Mouse (Mus musculus): Measurements from ENCODE around the gene Cdc26. TPM values are rescaled to one million over a fixed set of nuclear protein-coding genes. Genes with fewer than 3 reads are reported as not detected.

Cdc26 gene
- polyA plus RNA-seq, 1 experiment from 2014 or later = 52.4 TPM

DNA sequence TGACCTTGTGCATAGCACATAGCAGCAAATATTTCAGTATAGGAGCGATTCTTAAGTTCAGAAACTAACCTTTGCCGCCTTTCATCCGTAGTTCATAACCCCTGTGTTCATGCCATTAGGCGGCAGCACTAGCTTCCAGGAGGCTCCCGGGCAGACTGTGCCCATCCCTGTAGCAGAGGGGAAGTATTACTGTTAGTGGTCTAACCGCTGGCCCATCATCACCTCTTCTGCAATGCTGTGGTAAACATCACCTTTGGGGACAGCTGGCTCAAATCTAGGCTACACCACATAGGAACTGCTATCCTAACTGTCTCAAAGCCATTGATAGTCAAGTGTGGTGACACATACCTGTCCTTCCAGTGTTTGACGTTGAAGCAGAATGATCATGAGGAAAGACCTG, 16.6 kb downstream of the Cdc26 start:
- Histone ChIP-seq H3K27me3 (ENCODE audit: control insufficient read depth, insufficient read depth, low read depth, low read length) (no peaks in the 10 kb centered on the region), H3K4me1 (ENCODE audit: control insufficient read depth, low read depth, low read length) (no peaks in the 10 kb centered on the region; the same call in none of the 2 replicates), H3K27ac (ENCODE audit: low read length) (no peak overlapping the region), H3K36me3 (ENCODE audit: control insufficient read depth, insufficient read depth) (peaks cover 13% of the 10 kb centered on the region), H3K9ac (ENCODE audit: low read depth, low read length) (no peak overlapping the region), H3K4me2 (ENCODE audit: low read depth, low read length) (no peak overlapping the region), H3K9me3 (replicated peaks; ENCODE audit: control insufficient read depth, low read length) (no peaks in the 10 kb centered on the region), H3K4me3 (ENCODE audit: low read depth, low read length) (no peak overlapping the region)
- 79% methylated on average over 7 of the region's 7 CpGs for WGBS (ENCODE audit: insufficient replicate concordance)
- no peak for ATAC-seq (ENCODE audit: low read depth)

DNA sequence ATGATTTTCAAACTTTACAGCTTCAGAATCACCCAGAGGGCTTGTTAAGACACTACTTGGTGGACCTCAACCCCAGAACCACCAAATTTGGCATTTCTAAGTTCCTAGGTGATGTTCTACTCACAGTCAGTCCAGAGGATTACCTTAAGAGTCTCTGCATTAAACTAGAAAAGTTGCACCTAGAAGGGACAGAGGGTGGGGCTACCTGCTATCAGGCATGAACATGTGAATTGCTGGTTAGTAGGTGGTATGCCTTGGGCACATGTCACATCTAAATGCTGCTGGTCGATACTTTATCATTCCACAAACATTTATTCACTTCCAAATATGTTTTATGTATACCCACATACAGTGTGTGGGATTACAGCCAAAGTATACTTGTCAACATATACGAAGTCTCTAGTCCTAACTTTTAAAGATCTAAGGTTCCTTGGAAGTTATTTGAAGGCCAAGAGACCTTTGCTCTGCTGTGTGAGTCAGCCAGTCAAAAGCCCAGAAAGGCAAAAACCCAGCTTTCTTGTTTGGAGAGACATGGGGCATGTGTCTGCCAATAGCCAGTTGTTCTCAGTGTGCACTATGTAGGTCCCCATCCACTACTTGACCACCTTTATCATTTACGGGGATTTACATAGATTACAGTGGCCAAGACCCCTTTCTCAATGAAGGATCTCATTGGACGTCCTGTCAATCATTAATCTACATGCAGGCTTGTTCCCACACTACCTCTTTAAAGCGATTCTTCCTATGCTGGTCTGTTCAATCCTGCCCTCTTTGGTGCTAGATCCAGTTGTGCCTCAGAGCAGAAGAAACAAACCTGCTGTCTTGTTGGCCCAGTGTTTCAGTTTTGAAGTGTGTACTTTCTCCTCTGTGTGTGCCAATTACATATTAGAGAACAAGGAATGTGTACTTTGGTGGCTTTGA, 18.6 kb downstream of the Cdc26 start:
- ATAC-seq (ENCODE audit: low read depth) = 0 out of 2 replicates have a peak, but pooled peaks have one; percentile 7
- Histone ChIP-seq H3K27ac (ENCODE audit: low read length) (no peak overlapping the region), H3K4me3 (ENCODE audit: low read depth, low read length) (no peak overlapping the region), H3K36me3 (ENCODE audit: control insufficient read depth, insufficient read depth) (peaks cover 14% of the 10 kb centered on the region), H3K27me3 (ENCODE audit: control insufficient read depth, insufficient read depth, low read depth, low read length) (no peaks in the 10 kb centered on the region), H3K9ac (ENCODE audit: low read depth, low read length) (no peak overlapping the region), H3K4me2 (ENCODE audit: low read depth, low read length) (no peak overlapping the region), H3K9me3 (replicated peaks; ENCODE audit: control insufficient read depth, low read length) (no peaks in the 10 kb centered on the region), H3K4me1 (ENCODE audit: control insufficient read depth, low read depth, low read length) (peaks cover under 1% of the 10 kb centered on the region)
- WGBS (ENCODE audit: insufficient replicate concordance) = 54% methylated on average over 5 of the region's 5 CpGs

DNA sequence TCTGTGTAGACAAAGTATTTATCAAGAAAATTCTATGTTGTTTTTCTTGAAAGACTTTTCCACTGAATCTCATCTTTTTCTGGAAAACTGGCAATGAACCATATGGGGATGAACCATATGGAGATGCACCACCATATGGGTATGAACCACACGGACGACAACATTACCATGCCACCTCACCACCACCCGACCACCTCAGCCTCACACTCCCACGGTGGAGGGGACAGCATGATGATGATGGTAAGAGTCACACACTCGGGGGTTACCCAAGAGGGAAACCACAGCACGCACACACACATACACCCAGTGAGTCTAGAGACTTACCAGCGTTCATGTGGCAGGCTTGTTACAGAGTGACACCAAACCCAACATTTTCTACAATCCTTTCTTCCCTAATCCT, 23.0 kb downstream of the Cdc26 start:
- 80% methylated on average over 7 of the region's 7 CpGs for WGBS (ENCODE audit: insufficient replicate concordance)
- Histone ChIP-seq H3K36me3 (ENCODE audit: control insufficient read depth, insufficient read depth) (peaks cover 8% of the 10 kb centered on the region; the same call in 1 of the 2 replicates), H3K4me2 (ENCODE audit: low read depth, low read length) (no peak overlapping the region), H3K4me3 (ENCODE audit: low read depth, low read length) (no peak overlapping the region), H3K27ac (ENCODE audit: low read length) (no peak overlapping the region), H3K9ac (ENCODE audit: low read depth, low read length) (no peak overlapping the region), H3K9me3 (replicated peaks; ENCODE audit: control insufficient read depth, low read length) (no peaks in the 10 kb centered on the region), H3K27me3 (ENCODE audit: control insufficient read depth, insufficient read depth, low read depth, low read length) (no peaks in the 10 kb centered on the region), H3K4me1 (ENCODE audit: control insufficient read depth, low read depth, low read length) (peaks cover 19% of the 10 kb centered on the region)
- no peak for ATAC-seq (ENCODE audit: low read depth)

- Histone ChIP-seq H3K9me3 (replicated peaks; ENCODE audit: control insufficient read depth, low read length) (no peaks in the 10 kb centered on the region), H3K27ac (ENCODE audit: low read length) (peak overlapping the region; percentile 37), H3K4me3 (ENCODE audit: low read depth, low read length) (no peak overlapping the region), H3K36me3 (ENCODE audit: control insufficient read depth, insufficient read depth) (peaks cover 8% of the 10 kb centered on the region; the same call in 1 of the 2 replicates), H3K4me1 (ENCODE audit: control insufficient read depth, low read depth, low read length) (peaks cover 26% of the 10 kb centered on the region), H3K27me3 (ENCODE audit: control insufficient read depth, insufficient read depth, low read depth, low read length) (no peaks in the 10 kb centered on the region), H3K9ac (ENCODE audit: low read depth, low read length) (no peak overlapping the region), H3K4me2 (ENCODE audit: low read depth, low read length) (peak overlapping the region; percentile 20; the same call in 1 of the 2 replicates)
- WGBS (ENCODE audit: insufficient replicate concordance) = 64% methylated on average over 1 of the region's 1 CpGs
- peak; percentile 72 for ATAC-seq (ENCODE audit: low read depth)
These were observed 24.3 kb downstream of the Cdc26 start for GRCm38 (mm10) chr4:62384159-62384558.

- H3K36me3 ChIP-seq (ENCODE audit: control insufficient read depth, insufficient read depth) = peaks cover 8% of the 10 kb centered on the region; the same call in 1 of the 2 replicates
- no peak overlapping the region for H3K9ac ChIP-seq (ENCODE audit: low read depth, low read length)
- peak overlapping the region; percentile 20; the same call in 1 of the 2 replicates for H3K4me2 ChIP-seq (ENCODE audit: low read depth, low read length)
- peak overlapping the region; percentile 37 for H3K27ac ChIP-seq (ENCODE audit: low read length)
- 59% methylated on average over 7 of the region's 7 CpGs for WGBS (ENCODE audit: insufficient replicate concordance)
- H3K27me3 ChIP-seq (ENCODE audit: control insufficient read depth, insufficient read depth, low read depth, low read length) = no peaks in the 10 kb centered on the region
- peak; percentile 61 for ATAC-seq (ENCODE audit: low read depth)
- H3K4me1 ChIP-seq (ENCODE audit: control insufficient read depth, low read depth, low read length) = peaks cover 28% of the 10 kb centered on the region
- no peaks in the 10 kb centered on the region for H3K9me3 ChIP-seq (replicated peaks; ENCODE audit: control insufficient read depth, low read length)
- H3K4me3 ChIP-seq (ENCODE audit: low read depth, low read length) = no peak overlapping the region
These were observed 24.7 kb downstream of the Cdc26 start for GRCm38 (mm10) chr4:62383752-62384151.

- WGBS (ENCODE audit: insufficient replicate concordance) = 53% methylated on average over 6 of the region's 6 CpGs
These were observed 25.2 kb downstream of the Cdc26 start for GRCm38 (mm10) chr4:62383207-62383606.

DNA sequence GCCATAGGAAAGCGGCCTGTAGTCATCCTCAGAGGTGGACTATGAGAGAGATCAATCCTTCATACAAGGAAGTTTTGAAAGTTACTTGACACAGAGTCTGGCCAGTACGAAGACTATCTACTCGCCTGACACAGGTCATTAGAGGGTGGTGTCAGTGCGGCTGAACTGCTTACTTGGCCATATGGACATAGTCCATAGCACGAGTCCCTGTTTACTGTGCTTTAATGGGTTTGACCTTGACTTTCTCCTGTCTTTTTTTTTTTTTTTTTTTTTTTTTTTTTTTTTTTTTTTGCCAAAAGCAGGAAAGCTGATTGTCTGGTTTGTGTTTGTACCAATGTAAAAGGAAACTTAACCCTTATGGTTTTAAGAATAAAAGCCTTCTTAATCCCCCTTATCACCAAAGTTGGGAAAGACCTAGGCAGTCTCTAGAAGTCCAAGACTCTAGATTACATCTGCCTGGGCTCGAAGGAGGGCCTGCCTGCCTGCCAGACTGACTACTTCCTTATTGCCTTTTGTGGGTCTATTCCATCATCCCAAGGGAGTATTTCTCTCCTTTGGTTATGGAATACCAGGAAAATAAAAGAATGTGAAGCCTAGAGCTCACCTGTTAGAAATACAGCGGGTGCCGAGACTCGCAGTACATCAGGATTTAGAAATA, 28.6 kb downstream of the Cdc26 start:
- Histone ChIP-seq H3K4me3 (ENCODE audit: low read depth, low read length) (no peak overlapping the region), H3K9me3 (replicated peaks; ENCODE audit: control insufficient read depth, low read length) (no peaks in the 10 kb centered on the region), H3K4me2 (ENCODE audit: low read depth, low read length) (no peak overlapping the region; the same call in 1 of the 2 replicates), H3K9ac (ENCODE audit: low read depth, low read length) (no peak overlapping the region), H3K27ac (ENCODE audit: low read length) (no peak overlapping the region), H3K4me1 (ENCODE audit: control insufficient read depth, low read depth, low read length) (peaks cover 32% of the 10 kb centered on the region), H3K27me3 (ENCODE audit: control insufficient read depth, insufficient read depth, low read depth, low read length) (no peaks in the 10 kb centered on the region), H3K36me3 (ENCODE audit: control insufficient read depth, insufficient read depth) (no peaks in the 10 kb centered on the region)
- no peak; the same call in 1 of the 2 replicates for ATAC-seq (ENCODE audit: low read depth)
- 64% methylated on average over 9 of the region's 9 CpGs for WGBS (ENCODE audit: insufficient replicate concordance)

More at GRCm38 (mm10) chr4:62383207-62383606, 25.2 kb downstream of the Cdc26 start:
- Histone ChIP-seq H3K27me3 (ENCODE audit: control insufficient read depth, insufficient read depth, low read depth, low read length) (no peaks in the 10 kb centered on the region), H3K36me3 (ENCODE audit: control insufficient read depth, insufficient read depth) (peaks cover 8% of the 10 kb centered on the region; the same call in 1 of the 2 replicates), H3K4me1 (ENCODE audit: control insufficient read depth, low read depth, low read length) (peaks cover 31% of the 10 kb centered on the region), H3K9me3 (replicated peaks; ENCODE audit: control insufficient read depth, low read length) (no peaks in the 10 kb centered on the region), H3K27ac (ENCODE audit: low read length) (no peak overlapping the region), H3K4me3 (ENCODE audit: low read depth, low read length) (no peak overlapping the region), H3K9ac (ENCODE audit: low read depth, low read length) (no peak overlapping the region), H3K4me2 (ENCODE audit: low read depth, low read length) (peak overlapping the region; percentile 20; the same call in 1 of the 2 replicates)
- ATAC-seq (ENCODE audit: low read depth) = no peak

DNA sequence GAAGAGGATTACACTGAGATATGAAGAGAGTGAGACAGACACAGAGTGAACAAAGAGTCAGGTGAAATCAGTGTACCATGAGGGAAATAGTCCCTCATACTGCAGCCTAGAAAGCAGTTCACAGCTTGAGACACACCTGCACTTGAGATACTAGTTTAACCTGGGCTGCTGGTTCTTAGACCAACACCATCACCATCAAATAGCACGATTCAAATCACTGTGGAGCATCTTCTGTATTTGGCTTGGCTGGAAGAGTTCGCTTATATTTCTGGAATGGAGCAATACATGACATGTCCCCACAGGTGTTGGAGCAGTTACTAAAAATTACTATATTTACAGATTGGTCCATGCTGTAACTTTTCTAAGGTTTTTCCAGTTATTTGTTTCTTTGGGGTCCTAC, 32.3 kb downstream of the Cdc26 start:
- 68% methylated on average over 2 of the region's 2 CpGs for WGBS (ENCODE audit: insufficient replicate concordance)
- ATAC-seq (ENCODE audit: low read depth) = no peak
- H3K9me3 ChIP-seq (replicated peaks; ENCODE audit: control insufficient read depth, low read length) = no peaks in the 10 kb centered on the region
- no peak overlapping the region for H3K27ac ChIP-seq (ENCODE audit: low read length)
- no peak overlapping the region for H3K4me3 ChIP-seq (ENCODE audit: low read depth, low read length)
- no peaks in the 10 kb centered on the region for H3K36me3 ChIP-seq (ENCODE audit: control insufficient read depth, insufficient read depth)
- H3K4me2 ChIP-seq (ENCODE audit: low read depth, low read length) = no peak overlapping the region
- H3K27me3 ChIP-seq (ENCODE audit: control insufficient read depth, insufficient read depth, low read depth, low read length) = no peaks in the 10 kb centered on the region
- H3K4me1 ChIP-seq (ENCODE audit: control insufficient read depth, low read depth, low read length) = peaks cover 52% of the 10 kb centered on the region
- H3K9ac ChIP-seq (ENCODE audit: low read depth, low read length) = no peak overlapping the region
